Mouse (Mus musculus) CH12.LX (cell line): Measurements from ENCODE around the gene Gm5737.

Experiments
- BHLHE40 ChIP-seq: IDR thresholded peaks from 2 replicates; pipeline ENCODE4 v1.6.1; 2011; ENCODE audit warnings: mild to moderate bottlenecking, low read depth, low read length, improper control_type of control experiment
- JUN ChIP-seq: IDR thresholded peaks from 2 replicates; pipeline ENCODE4 v1.6.1; 2011; ENCODE audit warnings: low read depth, mild to moderate bottlenecking, low read length, improper control_type of control experiment, moderate library complexity; ENCODE audit not compliant: insufficient read depth
- MAZ ChIP-seq: IDR thresholded peaks from 2 replicates; pipeline ENCODE4 v1.6.1; 2012; ENCODE audit warnings: low read depth, mild to moderate bottlenecking, inconsistent platforms, low read length, improper control_type of control experiment, moderate library complexity
- NRF1 ChIP-seq: IDR thresholded peaks from 2 replicates; pipeline ENCODE4 v1.6.1; 2014; ENCODE audit warnings: low read depth, mild to moderate bottlenecking, inconsistent platforms, low read length, improper control_type of control experiment, moderate library complexity
- POLR2AphosphoS2 ChIP-seq: IDR thresholded peaks from 2 replicates; pipeline ENCODE4 v1.6.1; 2011; ENCODE audit warnings: low read depth, low read length, improper control_type of control experiment
- ZNF384 ChIP-seq: IDR thresholded peaks from 2 replicates; pipeline ENCODE4 v1.6.1; 2012; ENCODE audit warnings: low read depth, low read length, improper control_type of control experiment, inconsistent platforms

DNA sequence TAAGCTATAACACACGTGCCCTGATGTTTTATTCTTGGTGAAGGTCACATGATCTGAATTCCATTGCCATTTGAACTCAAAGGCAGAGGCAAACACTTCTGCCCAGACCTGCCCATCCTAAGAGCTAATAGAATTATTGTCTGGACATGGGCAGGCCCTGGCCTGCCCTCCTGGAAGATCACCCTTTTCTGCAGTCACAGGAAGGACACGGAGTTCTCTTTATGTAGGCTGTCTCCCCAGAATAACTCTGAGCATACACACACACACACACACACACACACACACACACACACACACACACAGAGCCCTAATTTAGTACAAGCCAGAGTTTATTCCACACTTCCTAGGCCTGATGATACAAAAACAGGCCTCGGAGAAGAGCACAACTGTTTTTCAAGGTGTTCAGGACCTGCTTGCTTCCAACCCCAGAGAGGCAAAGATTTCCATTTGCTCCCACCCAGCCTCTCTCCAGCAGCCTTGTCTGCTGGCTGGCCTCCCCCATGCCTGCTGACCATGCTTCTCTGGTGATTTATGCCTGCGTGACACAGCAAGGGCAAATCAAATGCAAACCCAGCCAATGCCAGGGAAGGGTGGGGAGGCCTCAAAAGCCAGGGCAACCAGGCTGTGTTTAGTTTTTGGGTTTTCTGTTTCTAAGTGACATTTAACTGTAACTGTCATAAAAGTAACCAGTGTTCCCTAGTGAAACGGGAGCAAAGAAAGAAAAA lies 26.4 kb downstream of the Gm5737 start:
- TF ChIP-seq BHLHE40 (no peak), JUN (no peak), ZNF384 (no peak), NRF1 (no peak), MAZ (no peak), POLR2AphosphoS2 (no peak)
